Mouse (Mus musculus) layer of hippocampus, adult 18-20 months (tissue): Measurements from ENCODE around the gene Klhl6. TPM values are rescaled to one million over a fixed set of nuclear protein-coding genes. Genes with fewer than 3 reads are reported as not detected.

Experiments
- total RNA-seq, 2 experiments: library from RNA; stranded (reverse); gene quantifications; 2 replicates each; pipeline ENCODE4 v1.2.3; 2021

The Klhl6 gene
- total RNA-seq, 2 experiments from 2014 or later = 0.76 to 1.5 TPM

Other genes starting within 250 kb of the Klhl6 start
- gene B3gnt5, start 222.8 kb downstream of the Klhl6 start, total RNA-seq = under 1 TPM; 0.56 to 0.74 TPM
- gene Klhl24, start 114.5 kb upstream of the Klhl6 start, total RNA-seq = 10 to 100 TPM; 78.8 to 79.7 TPM
- 10 to 100 TPM; 34.1 to 36.2 TPM for gene Yeats2, start 158.0 kb upstream of the Klhl6 start, total RNA-seq